Mouse (Mus musculus): ENCODE measurements at regions not wholly inside any gene's neighbourhood (a gene's known extent, or its start where the extent isn't known, plus 50 kb on each side); places are given as distances from the start of the nearest gene placed in this dataset.

DNA sequence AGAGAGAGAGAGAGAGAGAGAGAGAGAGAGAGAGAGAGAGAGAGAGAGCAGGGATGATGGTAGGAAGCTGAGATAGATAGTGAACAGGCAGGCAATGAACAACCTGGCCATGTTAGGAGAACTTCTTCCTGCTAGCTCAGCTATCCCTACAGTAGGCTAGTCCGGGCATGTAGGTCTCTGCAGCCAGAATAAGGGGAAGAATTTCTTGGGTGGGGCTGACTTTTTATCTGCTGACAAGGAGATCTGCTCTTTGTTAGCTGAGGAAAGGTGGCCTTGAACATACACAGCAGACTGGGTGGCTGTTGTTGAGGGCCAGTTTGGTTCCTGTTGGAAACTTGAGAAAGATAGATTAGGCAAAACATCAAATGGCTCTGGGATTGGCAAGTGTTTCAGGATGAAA lies 254.9 kb upstream of the Rnaseh2b start:
- TF ChIP-seq CTCF (conservative IDR thresholded peaks at IDR 0.05; ENCODE audit: low read length) (no peak), POU5F1 (IDR thresholded peaks at IDR 0.05; ENCODE audit: borderline replicate concordance, low read length) (no peak), NANOG (IDR thresholded peaks at IDR 0.05; ENCODE audit: borderline replicate concordance, low read length) (peak; percentile 39; the same call in 1 of the 2 replicates)
